Mouse (Mus musculus) midbrain, embryonic 16.5 days (tissue): Measurements from ENCODE around the gene Camkk2. TPM values are rescaled to one million over a fixed set of nuclear protein-coding genes. Genes with fewer than 3 reads are reported as not detected.

Source experiments
- ATAC-seq: fragments of 200-750 bp; cut with Nextera tagmentation; 2 replicates; pipeline ENCODE4 v1.8.0; 2017; ENCODE audit warnings: moderate TSS enrichment
- H3K27ac ChIP-seq: fragments of 300-500 bp; sonication (generic); 2 replicates; pipeline ENCODE4 v1.5.1; 2014; ENCODE audit warnings: mild to moderate bottlenecking, low read length, mixed read lengths
- H3K27me3 ChIP-seq: fragments of 300-500 bp; sonication (generic); 2 replicates; pipeline ENCODE4 v1.6.1; 2014; ENCODE audit warnings: low read depth, low read length, mixed read lengths; ENCODE audit not compliant: control insufficient read depth, insufficient read depth
- H3K36me3 ChIP-seq: fragments of 300-500 bp; sonication (generic); 2 replicates; pipeline ENCODE4 v1.6.1; 2014; ENCODE audit warnings: mild to moderate bottlenecking, low read length, moderate library complexity, mixed read lengths; ENCODE audit not compliant: control insufficient read depth, insufficient read depth
- H3K4me1 ChIP-seq: fragments of 300-500 bp; sonication (generic); 2 replicates; pipeline ENCODE4 v1.6.1; 2014; ENCODE audit warnings: mild to moderate bottlenecking, low read length, mixed read lengths; ENCODE audit not compliant: control insufficient read depth, insufficient read depth
- H3K4me2 ChIP-seq: fragments of 300-500 bp; sonication (generic); 2 replicates; pipeline ENCODE4 v1.6.1; 2014; ENCODE audit warnings: mild to moderate bottlenecking, low read length, mixed read lengths
- H3K4me3 ChIP-seq: fragments of 300-500 bp; sonication (generic); 2 replicates; pipeline ENCODE4 v1.5.1; 2014; ENCODE audit warnings: low read depth, mild to moderate bottlenecking, low read length, moderate library complexity, mixed read lengths
- H3K9ac ChIP-seq: fragments of 300-500 bp; sonication (generic); 2 replicates; pipeline ENCODE4 v1.6.1; 2014; ENCODE audit warnings: low read depth, low read length, mixed read lengths
- H3K9me3 ChIP-seq: fragments of 300-500 bp; sonication (generic); replicated peaks from 2 replicates; pipeline ENCODE4 v1.6.1; 2014; ENCODE audit warnings: mild to moderate bottlenecking, low read length, mixed read lengths; ENCODE audit not compliant: control insufficient read depth, poor library complexity, severe bottlenecking
- WGBS: fragments of 180-500 bp; shearing (Covaris S2); extraction: QIAGEN DNeasy Blood & Tissue Kit; methylation state at CpG from one replicate; pipeline ENCODE4 v1.1.7; 2014; 5-methylcytosine and 5-hydroxymethylcytosine counted together
- polyA plus RNA-seq: library from polyadenylated mRNA; unstranded; fragments of >200 nt; fragmentation: Nextera tagmentation; extraction: Ambion mirVana; gene quantifications from 2 replicates; pipeline ENCODE4 v1.2.1, GENCODE M21; 2015

Gene Camkk2
- polyA plus RNA-seq, 1 experiment from 2014 or later: 69.5 TPM

GRCm38 (mm10) chr5:122774743-122775611, 4.2 kb downstream of the Camkk2 start:
- no peak overlapping the region for H3K27ac ChIP-seq
- ATAC-seq: no peak
- 79% methylated on average over 28 of the region's 28 CpGs for WGBS
- no peak overlapping the region for H3K4me2 ChIP-seq
- no peak overlapping the region for H3K4me3 ChIP-seq
- H3K9ac ChIP-seq: no peak overlapping the region
- peaks cover 10% of the 10 kb centered on the region; the same call in 1 of the 2 replicates for H3K4me1 ChIP-seq
- no peaks in the 10 kb centered on the region for H3K36me3 ChIP-seq
- no peaks in the 10 kb centered on the region for H3K27me3 ChIP-seq
- no peaks in the 10 kb centered on the region for H3K9me3 ChIP-seq

- WGBS: 58% methylated on average over 11 of the region's 11 CpGs
- Histone ChIP-seq H3K4me2 (no peak overlapping the region), H3K9ac (no peak overlapping the region), H3K4me3 (no peak overlapping the region), H3K9me3 (no peaks in the 10 kb centered on the region), H3K36me3 (no peaks in the 10 kb centered on the region), H3K27me3 (no peaks in the 10 kb centered on the region), H3K27ac (no peak overlapping the region), H3K4me1 (0 out of 2 replicates have a peak, but pooled peaks cover 7% of the 10 kb centered on the region)
- no peak for ATAC-seq
Observed at GRCm38 (mm10) chr5:122773756-122774155, 5.5 kb downstream of the Camkk2 start.

- no peak overlapping the region for H3K4me2 ChIP-seq
- no peak overlapping the region for H3K4me3 ChIP-seq
- H3K9me3 ChIP-seq: no peaks in the 10 kb centered on the region
- no peak overlapping the region for H3K9ac ChIP-seq
- 93% methylated on average over 9 of the region's 9 CpGs for WGBS
- no peaks in the 10 kb centered on the region for H3K4me1 ChIP-seq
- no peak for ATAC-seq
- H3K27me3 ChIP-seq: no peaks in the 10 kb centered on the region
- H3K36me3 ChIP-seq: no peaks in the 10 kb centered on the region
- no peak overlapping the region for H3K27ac ChIP-seq
Observed at GRCm38 (mm10) chr5:122771428-122771827, 7.8 kb downstream of the Camkk2 start.

- no peaks in the 10 kb centered on the region for H3K9me3 ChIP-seq
- ATAC-seq: no peak
- no peaks in the 10 kb centered on the region for H3K27me3 ChIP-seq
- H3K9ac ChIP-seq: no peak overlapping the region
- H3K36me3 ChIP-seq: no peaks in the 10 kb centered on the region
- H3K27ac ChIP-seq: no peak overlapping the region; the same call in 1 of the 2 replicates
- no peak overlapping the region for H3K4me2 ChIP-seq
- H3K4me3 ChIP-seq: no peak overlapping the region
- WGBS: 83% methylated on average over 10 of the region's 10 CpGs
- no peaks in the 10 kb centered on the region for H3K4me1 ChIP-seq
Observed at GRCm38 (mm10) chr5:122770806-122771261, 8.4 kb downstream of the Camkk2 start.

- ATAC-seq: no peak
- 79% methylated on average over 7 of the region's 7 CpGs for WGBS
Observed at GRCm38 (mm10) chr5:122770304-122770703, 8.9 kb downstream of the Camkk2 start.

GRCm38 (mm10) chr5:122769101-122769568, 10.1 kb downstream of the Camkk2 start:
- Histone ChIP-seq H3K9ac (no peak overlapping the region), H3K4me3 (no peak overlapping the region), H3K4me1 (no peaks in the 10 kb centered on the region), H3K4me2 (no peak overlapping the region), H3K27ac (no peak overlapping the region), H3K36me3 (peaks cover under 1% of the 10 kb centered on the region; the same call in 1 of the 2 replicates), H3K9me3 (no peaks in the 10 kb centered on the region), H3K27me3 (no peaks in the 10 kb centered on the region)
- WGBS: 84% methylated on average over 15 of the region's 15 CpGs
- ATAC-seq: no peak

More at GRCm38 (mm10) chr5:122770304-122770703, 8.9 kb downstream of the Camkk2 start:
- H3K9me3 ChIP-seq: no peaks in the 10 kb centered on the region
- no peaks in the 10 kb centered on the region for H3K36me3 ChIP-seq
- no peak overlapping the region; the same call in 1 of the 2 replicates for H3K27ac ChIP-seq
- H3K4me3 ChIP-seq: no peak overlapping the region
- H3K4me1 ChIP-seq: no peaks in the 10 kb centered on the region
- H3K9ac ChIP-seq: no peak overlapping the region; the same call in 1 of the 2 replicates
- no peak overlapping the region for H3K4me2 ChIP-seq
- no peaks in the 10 kb centered on the region for H3K27me3 ChIP-seq

- ATAC-seq: no peak
- H3K4me3 ChIP-seq: no peak overlapping the region
- H3K27me3 ChIP-seq: no peaks in the 10 kb centered on the region
- H3K36me3 ChIP-seq: peaks cover 2% of the 10 kb centered on the region; the same call in 1 of the 2 replicates
- H3K27ac ChIP-seq: no peak overlapping the region
- no peaks in the 10 kb centered on the region for H3K4me1 ChIP-seq
- 86% methylated on average over 11 of the region's 11 CpGs for WGBS
- no peaks in the 10 kb centered on the region for H3K9me3 ChIP-seq
- no peak overlapping the region for H3K4me2 ChIP-seq
- H3K9ac ChIP-seq: no peak overlapping the region
Observed at GRCm38 (mm10) chr5:122767283-122767682, 11.9 kb downstream of the Camkk2 start.

- Histone ChIP-seq H3K4me1 (no peaks in the 10 kb centered on the region), H3K27me3 (no peaks in the 10 kb centered on the region), H3K4me2 (no peak overlapping the region), H3K9ac (no peak overlapping the region), H3K27ac (no peak overlapping the region), H3K9me3 (no peaks in the 10 kb centered on the region), H3K36me3 (peaks cover 2% of the 10 kb centered on the region; the same call in 1 of the 2 replicates), H3K4me3 (no peak overlapping the region)
- 66% methylated on average over 10 of the region's 10 CpGs for WGBS
- no peak for ATAC-seq
Observed at GRCm38 (mm10) chr5:122764032-122764464, 15.2 kb downstream of the Camkk2 start.
